ENCODE assay signal across 34 mouse cellular contexts in the genomic region with DNA sequence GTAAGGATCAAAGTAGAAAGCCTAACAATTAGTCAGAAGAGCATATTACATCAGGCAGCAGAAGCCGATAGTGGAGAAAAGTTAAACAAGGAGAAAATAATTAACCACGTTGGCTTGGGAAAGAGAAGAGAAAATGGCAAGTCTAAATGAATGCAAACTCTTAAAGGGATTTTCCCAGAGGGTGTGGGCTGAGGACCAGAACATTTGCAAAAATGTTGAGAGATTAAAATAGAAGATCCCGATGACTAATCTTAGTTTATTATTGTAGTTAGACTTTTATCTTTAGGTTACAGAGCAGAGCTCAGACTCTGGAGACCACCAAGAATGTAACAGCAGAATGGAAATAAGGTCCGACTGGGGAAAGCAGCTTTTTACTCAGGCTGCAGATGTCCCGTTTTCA. TPM values are rescaled to one million over a fixed set of nuclear protein-coding genes. Genes with fewer than 3 reads are reported as not detected.
DNase-seq lines count a peak whose midpoint lies in the region; ATAC-seq and TF ChIP-seq lines count a peak whose summit lies in the region.
"Had no signal": no experiment of that assay in that cellular context is flagged by ENCODE, and none has a peak within 500 bp of the region (broad histone marks: within the 10 kb centered on the region; RNA-seq: fewer than 3 reads in every experiment).

No protein-coding gene starts in this region.

- no peak overlapping the region for H3K4me3 ChIP-seq in liver, adult 2 months (ENCODE audit: insufficient read depth, low read depth, low read length)
- H3K4me3 ChIP-seq in CH12.LX (replicated peaks in 1 of 3; ENCODE audit: low read depth in 2 of 3, low read length in 2 of 3, poor library complexity in 1 of 3), result no peak overlapping the region
- no peak overlapping the region for H3K4me3 ChIP-seq in intestine, embryonic 16.5 days (ENCODE audit: low read length)
- H3K4me3 ChIP-seq: embryonic facial prominence, embryonic 10.5 days; embryonic facial prominence, embryonic 13.5 days; erythroblast, embryonic 14.5 days; forebrain, embryonic 12.5 days; forebrain, embryonic 15.5 days; heart, adult 2 months; heart, embryonic 10.5 days; heart, embryonic 13.5 days had no signal

- no peaks in the 10 kb centered on the region for H3K9me3 ChIP-seq in CH12.LX (replicated peaks; ENCODE audit: low read length)
- no peaks in the 10 kb centered on the region for H3K9me3 ChIP-seq in intestine, embryonic 16.5 days (ENCODE audit: control insufficient read depth, low read length)
- H3K9me3 ChIP-seq: embryonic facial prominence, embryonic 10.5 days; embryonic facial prominence, embryonic 13.5 days; forebrain, embryonic 12.5 days; forebrain, embryonic 15.5 days; heart, embryonic 10.5 days; heart, embryonic 13.5 days had no signal

- dilution Hi-C loops in CH12.LX (cut with MboI; ENCODE audit: extremely low pct_ligation_motif_present, extremely low pct_unique_long_range_greater_than_20kb, low sequenced_read_pairs), result no loop called here

- CTCF ChIA-PET in Patski (lab: Charles Lee), result no interaction called here

- no peaks in the 10 kb centered on the region for H3K79me2 ChIP-seq in liver, adult 2 months (ENCODE audit: control insufficient read depth, insufficient read depth, low read length)
- no peaks in the 10 kb centered on the region for H3K79me2 ChIP-seq in CH12.LX (replicated peaks; ENCODE audit: control insufficient read depth, extremely low read depth, insufficient read depth, poor library complexity, severe bottlenecking)

- POLR2A ChIA-PET in Patski (lab: Charles Lee), result no interaction called here

- peaks cover 5% of the 10 kb centered on the region for H3K4me1 ChIP-seq in liver, adult 2 months (ENCODE audit: control insufficient read depth, insufficient read depth, low read length)
- H3K4me1 ChIP-seq in CH12.LX (ENCODE audit: control insufficient read depth in 1 of 2, insufficient read depth in 2 of 2), result peaks cover 12 to 52% of the 10 kb centered on the region in 2 experiments; a peak in 3 of 4 replicates
- H3K4me1 ChIP-seq in intestine, embryonic 16.5 days (ENCODE audit: control insufficient read depth, insufficient read depth, low read length), result no peaks in the 10 kb centered on the region
- H3K4me1 ChIP-seq: embryonic facial prominence, embryonic 10.5 days; embryonic facial prominence, embryonic 13.5 days; forebrain, embryonic 12.5 days; forebrain, embryonic 15.5 days; heart, embryonic 10.5 days; heart, embryonic 13.5 days had no signal

- TF ChIP-seq POLR2A in liver, adult 2 months (IDR thresholded peaks at IDR 0.05; ENCODE audit: extremely low read depth, insufficient read depth, low read length), result no peak
- TF ChIP-seq POLR2A in CH12.LX (IDR thresholded peaks at IDR 0.05; ENCODE audit: low read depth, low read length), result no peak

- TF ChIP-seq EP300 in CH12.LX (IDR thresholded peaks at IDR 0.05; ENCODE audit: low read length), result no peak

- peak; percentile 71 for DNase-seq in liver, adult 2 months (ENCODE audit: extremely low read depth, low read depth, low spot score)
- DNase-seq in liver (no peak), CH12.LX (ENCODE audit: extremely low read depth) (no peak), Patski (ENCODE audit: low read depth, low spot score) (peak; percentile 25)
- no peak for DNase-seq in gastrocnemius, adult 18-20 months (ENCODE audit: low spot score)
- DNase-seq: adrenal gland, postnatal 14 days; cerebellum, adult 11-12 months; cerebellum, adult 8-10 months; cerebellum, postnatal 10 days; cerebellum, postnatal 36 days; embryo, embryonic 11 days; gastrocnemius, postnatal 36 days; heart, adult 2 months; heart, postnatal 14 days; heart, postnatal 4 days had no signal

- no peaks in the 10 kb centered on the region for H3K27me3 ChIP-seq in liver, adult 2 months (ENCODE audit: control insufficient read depth, insufficient read depth, low read length)
- no peaks in the 10 kb centered on the region for H3K27me3 ChIP-seq in CH12.LX (replicated peaks)
- H3K27me3 ChIP-seq in Patski, result peaks cover 7% of the 10 kb centered on the region
- H3K27me3 ChIP-seq in intestine, embryonic 16.5 days (replicated peaks; ENCODE audit: control insufficient read depth, insufficient read depth, low read length), result no peaks in the 10 kb centered on the region
- H3K27me3 ChIP-seq: embryonic facial prominence, embryonic 13.5 days; forebrain, embryonic 12.5 days; forebrain, embryonic 15.5 days; heart, embryonic 13.5 days had no signal

- peak overlapping the region; percentile 67; the same call in 1 of the 2 replicates for H3K4me2 ChIP-seq in CH12.LX (ENCODE audit: insufficient read depth, low read depth, poor library complexity, severe bottlenecking)
- H3K4me2 ChIP-seq in intestine, embryonic 16.5 days (ENCODE audit: low read depth, low read length), result no peak overlapping the region
- H3K4me2 ChIP-seq: embryonic facial prominence, embryonic 13.5 days; forebrain, embryonic 12.5 days; forebrain, embryonic 15.5 days; heart, embryonic 13.5 days; hindbrain, embryonic 14.5 days had no signal

- no peaks in the 10 kb centered on the region for H3K36me3 ChIP-seq in liver, adult 2 months (ENCODE audit: control insufficient read depth, insufficient read depth, low read length)
- no peaks in the 10 kb centered on the region for H3K36me3 ChIP-seq in CH12.LX (replicated peaks in 1 of 2; ENCODE audit: control insufficient read depth in 1 of 2, insufficient read depth in 1 of 2, low read length in 1 of 2)
- no peaks in the 10 kb centered on the region for H3K36me3 ChIP-seq in intestine, embryonic 16.5 days (ENCODE audit: control insufficient read depth, insufficient read depth, low read length)
- H3K36me3 ChIP-seq: embryonic facial prominence, embryonic 10.5 days; embryonic facial prominence, embryonic 13.5 days; forebrain, embryonic 12.5 days; forebrain, embryonic 15.5 days; heart, embryonic 10.5 days; heart, embryonic 13.5 days had no signal

- peak; percentile 31 for ATAC-seq in Patski
- 0 out of 2 replicates have a peak, but pooled peaks have one; percentile 31 for ATAC-seq in intestine, embryonic 16.5 days
- ATAC-seq: CD4-positive, CD25-positive, alpha-beta regulatory T cell, adult 4 months; forebrain, embryonic 15.5 days; hindbrain, postnatal 0 days had no signal

- in situ Hi-C loops in CH12.LX (cut with MboI; ENCODE audit: low pct_ligation_motif_present, low pct_unique_long_range_greater_than_20kb, low sequenced_read_pairs), result loop anchor here (10.0 kb wide), 1 partner anchor 62 kb away; a partner anchor contains a TSS
- in situ Hi-C loops in Patski (cut with MboI; ENCODE audit: low pct_unique_long_range_greater_than_20kb), result loop anchor here (5.0 kb wide), 1 partner anchor 51 kb away; a partner anchor contains a TSS

- 21% methylated on average over 5 of the region's 5 CpGs for WGBS in liver, adult 2 months
- WGBS in intestine, embryonic 16.5 days, result 54% methylated on average over 5 of the region's 5 CpGs

- no peak overlapping the region for H3K9ac ChIP-seq in liver, adult 2 months (ENCODE audit: low read depth, low read length)
- no peak overlapping the region for H3K9ac ChIP-seq in CH12.LX (ENCODE audit: insufficient read depth, low read depth)
- no peak overlapping the region for H3K9ac ChIP-seq in intestine, embryonic 16.5 days (ENCODE audit: low read depth, low read length)
- H3K9ac ChIP-seq: embryonic facial prominence, embryonic 13.5 days; forebrain, embryonic 12.5 days; forebrain, embryonic 15.5 days; heart, embryonic 13.5 days; hindbrain, embryonic 14.5 days had no signal

- no peak for TF ChIP-seq CTCF in liver, adult 2 months (IDR thresholded peaks at IDR 0.05; ENCODE audit: low read depth, low read length)
- TF ChIP-seq CTCF in CH12.LX (conservative IDR thresholded peaks at IDR 0.05 in 1 of 2, IDR thresholded peaks at IDR 0.05 in 1 of 2; ENCODE audit: low read depth in 2 of 2, low read length in 2 of 2), result no peak
- TF ChIP-seq CTCF in Patski (IDR thresholded peaks at IDR 0.05), result no peak

- H3K27ac ChIP-seq in liver, adult 2 months (replicated peaks; ENCODE audit: insufficient read depth, low read depth, low read length), result no peak overlapping the region
- H3K27ac ChIP-seq in CH12.LX (ENCODE audit: insufficient read depth, low read depth), result no peak overlapping the region
- no peak overlapping the region for H3K27ac ChIP-seq in intestine, embryonic 16.5 days (ENCODE audit: low read length)
- H3K27ac ChIP-seq: embryonic facial prominence, embryonic 10.5 days; embryonic facial prominence, embryonic 13.5 days; forebrain, embryonic 12.5 days; forebrain, embryonic 15.5 days; heart, adult 2 months; heart, embryonic 10.5 days; heart, embryonic 13.5 days; hindbrain, embryonic 14.5 days; hindbrain, postnatal 0 days had no signal

- TF ChIP-seq RAD21 in CH12.LX (IDR thresholded peaks at IDR 0.05; ENCODE audit: low read depth, low read length), result no peak

RNA-seq across cellular contexts. Expression of a gene that starts 2.7 kb away (rescaled TPM):
- 5.6 and 6.6 TPM in 2 replicates for total RNA-seq in liver, adult 2 months (2014; rRNA removed)
- 1.0 and 1.8 TPM in 2 replicates for polyA plus RNA-seq in liver, adult 2 months (2012; rRNA removed)
- 3.5 and 5.0 TPM in 2 replicates for total RNA-seq in CH12.LX (2012; rRNA removed)
- total RNA-seq in CH12.LX (2014; rRNA removed), result 20.0 and 22.2 TPM in 2 replicates
- 14.3 and 19.6 TPM in 2 replicates for polyA plus RNA-seq in CH12.LX (2012; ENCODE audit: insufficient read length, low read depth)
- not detected for polyA plus RNA-seq in Patski (2021)
- 9.5 and 10.3 TPM in 2 replicates for polyA plus RNA-seq in intestine, embryonic 16.5 days (2015; fragmentation: Nextera tagmentation; extraction: Ambion mirVana)
- 1 to 10 TPM; 1.7 to 2.2 TPM for total RNA-seq in gastrocnemius, adult 18-20 months (2021)
- total RNA-seq: ES-E14 had no signal
- polyA plus RNA-seq: C2C12; erythroblast, embryonic 14.5 days had no signal

RNA-seq across cellular contexts. Expression of a gene that starts 19.3 kb away (rescaled TPM):
- 1.1 and 1.4 TPM in 2 replicates for total RNA-seq in liver, adult 2 months (2014; rRNA removed)
- polyA plus RNA-seq in liver, adult 2 months (2012; rRNA removed), result 0.22 and 0.48 TPM in 2 replicates
- total RNA-seq in CH12.LX (2012; rRNA removed), result 1.7 and 2.0 TPM in 2 replicates
- 4.3 and 5.2 TPM in 2 replicates for total RNA-seq in CH12.LX (2014; rRNA removed)
- 0.68 and 1.2 TPM in 2 replicates for polyA plus RNA-seq in CH12.LX (2012; ENCODE audit: insufficient read length, low read depth)
- polyA plus RNA-seq in Patski (2021), result not detected
- polyA plus RNA-seq in intestine, embryonic 16.5 days (2015; fragmentation: Nextera tagmentation; extraction: Ambion mirVana), result not detected in 2 replicates
- not detected for total RNA-seq in gastrocnemius, adult 18-20 months (2021)
- total RNA-seq: adrenal gland, postnatal 4 days; ES-E14; gastrocnemius, adult 8-10 months; heart, postnatal 4 days; hindbrain, postnatal 0 days had no signal
- polyA plus RNA-seq: brain, embryonic 14.5 days; C2C12; embryonic facial prominence, embryonic 10.5 days; embryonic facial prominence, embryonic 13.5 days; erythroblast, embryonic 14.5 days; forebrain, embryonic 12.5 days; forebrain, embryonic 15.5 days; heart, embryonic 10.5 days; heart, embryonic 13.5 days; heart, embryonic 16.5 days; hindbrain, embryonic 11.5 days; hindbrain, embryonic 14.5 days; hindbrain, postnatal 0 days; intestine, embryonic 14.5 days had no signal

RNA-seq across cellular contexts. Expression of a gene that starts 23.1 kb away (rescaled TPM):
- total RNA-seq in liver, adult 2 months (2014; rRNA removed), result 0.65 and 1.1 TPM in 2 replicates
- 0.96 and 1.9 TPM in 2 replicates for polyA plus RNA-seq in liver, adult 2 months (2012; rRNA removed)
- total RNA-seq in CH12.LX (2012; rRNA removed) (not detected in 2 replicates), CH12.LX (2014; rRNA removed) (not detected in 2 replicates)
- polyA plus RNA-seq in CH12.LX (2012; ENCODE audit: insufficient read length, low read depth) (not detected in 2 replicates), Patski (2021) (0.12 TPM)
- 0.50 and 0.72 TPM in 2 replicates for polyA plus RNA-seq in intestine, embryonic 16.5 days (2015; fragmentation: Nextera tagmentation; extraction: Ambion mirVana)
- total RNA-seq in gastrocnemius, adult 18-20 months (2021), result not detected
- total RNA-seq: ES-E14; gastrocnemius, adult 8-10 months; gastrocnemius, postnatal 36 days; hindbrain, postnatal 0 days had no signal
- polyA plus RNA-seq: brain, embryonic 14.5 days; C2C12; embryonic facial prominence, embryonic 10.5 days; forebrain, embryonic 12.5 days; forebrain, embryonic 15.5 days; heart, embryonic 10.5 days; heart, embryonic 13.5 days; hindbrain, embryonic 11.5 days; hindbrain, embryonic 14.5 days; hindbrain, postnatal 0 days had no signal

RNA-seq across cellular contexts. Expression of a gene that starts 49.8 kb away (rescaled TPM):
- 3.2 and 4.7 TPM in 2 replicates for total RNA-seq in liver, adult 2 months (2014; rRNA removed)
- 0.61 and 0.98 TPM in 2 replicates for polyA plus RNA-seq in liver, adult 2 months (2012; rRNA removed)
- total RNA-seq in CH12.LX (2012; rRNA removed) (0.55 and 0.76 TPM in 2 replicates), CH12.LX (2014; rRNA removed) (1.9 and 2.6 TPM in 2 replicates)
- polyA plus RNA-seq in CH12.LX (2012; ENCODE audit: insufficient read length, low read depth) (0.93 and 1.6 TPM in 2 replicates), Patski (2021) (not detected)
- 6.3 and 8.1 TPM in 2 replicates for polyA plus RNA-seq in intestine, embryonic 16.5 days (2015; fragmentation: Nextera tagmentation; extraction: Ambion mirVana)
- total RNA-seq in gastrocnemius, adult 18-20 months (2021), result 1 to 10 TPM; 1.7 to 3.0 TPM
- total RNA-seq: ES-E14 had no signal
- polyA plus RNA-seq: C2C12; erythroblast, embryonic 14.5 days had no signal

Comparison
In these comparisons a context has a peak if more than half of its experiments do, and no peak if none do; other contexts are left out.
1. DNase-seq: peak in liver, adult 2 months (single experiment) and Patski (single experiment); none in liver (single experiment), CH12.LX (single experiment) and gastrocnemius, adult 18-20 months (single experiment).